Mouse (Mus musculus): ENCODE data around the gene Ngp.

DNA sequence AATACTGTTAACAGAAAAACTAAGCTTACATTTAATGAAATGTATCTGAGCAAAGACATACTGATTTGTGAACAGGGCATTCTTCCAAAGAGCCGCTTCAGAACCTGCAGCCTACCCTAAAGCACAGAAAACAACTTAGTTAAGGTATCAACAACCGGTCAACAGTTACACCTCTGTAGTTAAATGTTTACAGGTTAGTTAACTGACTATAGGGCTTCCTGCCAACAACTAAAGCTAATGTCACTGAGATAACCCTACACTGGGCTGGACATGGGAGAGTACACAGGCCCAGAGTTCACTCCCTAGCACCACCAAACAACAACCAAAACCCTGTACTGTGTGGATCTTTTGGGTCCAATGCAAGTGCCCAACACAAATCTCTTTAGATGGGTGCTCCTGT, 16.8 kb upstream of the Ngp start:
- TF ChIP-seq EP300 (IDR thresholded peaks at IDR 0.05; ENCODE audit: low read depth) (no peak), CTCF (IDR thresholded peaks at IDR 0.05; ENCODE audit: low read depth) (no peak)

All from liver, embryonic 14.5 days (tissue).